Mouse (Mus musculus): ENCODE data around the gene Tmem59. TPM values are rescaled to one million over a fixed set of nuclear protein-coding genes. Genes with fewer than 3 reads are reported as not detected.

The Tmem59 gene
- polyA plus RNA-seq, 1 experiment from 2014 or later: 347 TPM

- Histone ChIP-seq H3K36me3 (0 out of 2 replicates have a peak, but pooled peaks cover 12% of the 10 kb centered on the region), H3K9ac (replicated peaks) (no peak overlapping the region), H3K27me3 (no peaks in the 10 kb centered on the region), H3K4me3 (no peak overlapping the region), H3K9me3 (no peaks in the 10 kb centered on the region), H3K27ac (replicated peaks) (no peak overlapping the region), H3K4me1 (peaks cover 21% of the 10 kb centered on the region), H3K4me2 (replicated peaks) (no peak overlapping the region)
- no peak for ATAC-seq (ENCODE audit: low FRiP score, low read depth)
- 80% methylated on average over 9 of the region's 9 CpGs for WGBS
These were observed 68.9 kb downstream of the Tmem59 start for GRCm38 (mm10) chr4:107247110-107247509.

GRCm38 (mm10) chr4:107248061-107248460 lies 69.9 kb downstream of the Tmem59 start:
- no peak for ATAC-seq (ENCODE audit: low FRiP score, low read depth)
- 84% methylated on average over 3 of the region's 3 CpGs for WGBS
- no peak overlapping the region for H3K4me2 ChIP-seq (replicated peaks)

GRCm38 (mm10) chr4:107249471-107249870 lies 71.3 kb downstream of the Tmem59 start:
- Histone ChIP-seq H3K4me1 (peaks cover 27% of the 10 kb centered on the region), H3K27me3 (no peaks in the 10 kb centered on the region), H3K27ac (replicated peaks) (no peak overlapping the region; the same call in 1 of the 2 replicates), H3K9me3 (no peaks in the 10 kb centered on the region), H3K4me3 (no peak overlapping the region), H3K4me2 (replicated peaks) (no peak overlapping the region), H3K36me3 (0 out of 2 replicates have a peak, but pooled peaks cover 8% of the 10 kb centered on the region), H3K9ac (replicated peaks) (no peak overlapping the region)
- ATAC-seq (ENCODE audit: low FRiP score, low read depth): no peak
- 53% methylated on average over 2 of the region's 2 CpGs for WGBS

More at GRCm38 (mm10) chr4:107248061-107248460, 69.9 kb downstream of the Tmem59 start:
- Histone ChIP-seq H3K4me3 (no peak overlapping the region), H3K36me3 (0 out of 2 replicates have a peak, but pooled peaks cover 10% of the 10 kb centered on the region), H3K9ac (replicated peaks) (no peak overlapping the region), H3K9me3 (no peaks in the 10 kb centered on the region), H3K27me3 (no peaks in the 10 kb centered on the region), H3K4me1 (peaks cover 28% of the 10 kb centered on the region), H3K27ac (replicated peaks) (no peak overlapping the region)

- peaks cover 28% of the 10 kb centered on the region for H3K4me1 ChIP-seq
- no peak overlapping the region for H3K27ac ChIP-seq (replicated peaks)
- H3K36me3 ChIP-seq: 0 out of 2 replicates have a peak, but pooled peaks cover 8% of the 10 kb centered on the region
- H3K4me3 ChIP-seq: no peak overlapping the region
- no peak overlapping the region for H3K9ac ChIP-seq (replicated peaks)
- H3K4me2 ChIP-seq (replicated peaks): no peak overlapping the region
- H3K27me3 ChIP-seq: no peaks in the 10 kb centered on the region
- WGBS: 25% methylated on average over 4 of the region's 4 CpGs
- no peaks in the 10 kb centered on the region for H3K9me3 ChIP-seq
- no peak for ATAC-seq (ENCODE audit: low FRiP score, low read depth)
These were observed 72.3 kb downstream of the Tmem59 start for GRCm38 (mm10) chr4:107250494-107250893.

Other genes with a start within 250 kb of the Tmem59 start
- gene Mrpl37, start 111.5 kb upstream of the Tmem59 start, polyA plus RNA-seq (2016; fragmentation: Nextera tagmentation; extraction: Ambion mirVana): 91.0 and 91.9 TPM in 2 replicates
- gene Cyb5rl, start 111.4 kb upstream of the Tmem59 start, polyA plus RNA-seq (2016; fragmentation: Nextera tagmentation; extraction: Ambion mirVana): 5.8 and 9.5 TPM in 2 replicates
- 0.06 and 0.09 TPM in 2 replicates for gene Cdcp2, start 81.5 kb upstream of the Tmem59 start, polyA plus RNA-seq (2016; fragmentation: Nextera tagmentation; extraction: Ambion mirVana)
- gene Tceanc2, start 717 bp downstream of the Tmem59 start, polyA plus RNA-seq (2016; fragmentation: Nextera tagmentation; extraction: Ambion mirVana): 28.3 and 37.2 TPM in 2 replicates
- not detected in 2 replicates for gene Ldlrad1, start 30.8 kb downstream of the Tmem59 start, polyA plus RNA-seq (2016; fragmentation: Nextera tagmentation; extraction: Ambion mirVana)
- gene Lrrc42, start 75.1 kb downstream of the Tmem59 start, polyA plus RNA-seq (2016; fragmentation: Nextera tagmentation; extraction: Ambion mirVana): 59.3 and 61.0 TPM in 2 replicates
- 37.2 and 39.1 TPM in 2 replicates for gene Hspb11, start 75.2 kb downstream of the Tmem59 start, polyA plus RNA-seq (2016; fragmentation: Nextera tagmentation; extraction: Ambion mirVana)
- gene Dio1, start 128.8 kb downstream of the Tmem59 start, polyA plus RNA-seq (2016; fragmentation: Nextera tagmentation; extraction: Ambion mirVana): not detected in 2 replicates
- 39.6 and 41.9 TPM in 2 replicates for gene Yipf1, start 136.0 kb downstream of the Tmem59 start, polyA plus RNA-seq (2016; fragmentation: Nextera tagmentation; extraction: Ambion mirVana)
- gene Ndc1, start 189.4 kb downstream of the Tmem59 start, polyA plus RNA-seq (2016; fragmentation: Nextera tagmentation; extraction: Ambion mirVana): 34.3 and 35.9 TPM in 2 replicates

Data from midbrain, embryonic 12.5 days (tissue).